Mouse (Mus musculus) 416B (cell line): ENCODE data around the gene C2cd2.

ENCODE experiments used
- DNase-seq: peaks from one replicate; pipeline ENCODE4 v3.0.0; 2011; ENCODE audit warnings: low read depth

C2cd2 gene

DNA sequence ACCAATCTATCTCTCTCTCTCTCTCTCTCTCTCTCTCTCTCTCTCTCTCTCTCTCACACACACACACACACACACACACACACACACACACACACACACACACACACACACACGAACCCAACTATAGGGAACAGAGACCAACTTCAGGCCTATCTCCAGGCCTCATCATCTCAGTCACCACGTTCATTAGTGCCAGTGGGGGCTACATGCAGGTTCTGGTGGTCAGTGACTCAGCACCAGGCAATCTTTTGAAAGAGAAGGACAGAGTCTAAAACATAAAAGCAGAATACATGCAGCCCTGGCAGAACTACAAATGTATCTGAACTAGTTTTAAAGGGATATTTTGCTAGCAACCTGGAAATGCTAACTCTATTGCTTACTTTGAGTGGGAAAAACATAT is 15.4 kb downstream of the C2cd2 start:
- peak; percentile 77 for DNase-seq

DNA sequence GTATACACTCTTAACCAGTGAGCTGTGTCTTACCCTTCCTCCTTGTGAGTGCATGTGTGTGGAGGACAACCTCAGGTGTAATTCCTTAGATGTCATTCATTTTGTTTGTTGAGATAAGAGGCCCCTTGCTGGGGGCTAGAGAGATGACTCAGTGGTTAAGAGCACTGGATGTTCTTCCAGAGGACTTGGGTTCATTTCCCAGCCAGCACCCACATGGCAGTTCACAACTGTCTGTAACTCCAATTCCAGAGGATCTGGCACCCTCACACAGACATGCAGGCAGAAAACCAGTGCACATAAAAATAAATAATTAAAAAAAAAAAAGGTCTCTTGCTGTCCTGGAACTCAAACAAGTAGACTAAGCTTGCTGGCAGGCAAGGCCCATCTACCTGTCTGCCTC is 20.6 kb downstream of the C2cd2 start:
- DNase-seq = no peak

DNA sequence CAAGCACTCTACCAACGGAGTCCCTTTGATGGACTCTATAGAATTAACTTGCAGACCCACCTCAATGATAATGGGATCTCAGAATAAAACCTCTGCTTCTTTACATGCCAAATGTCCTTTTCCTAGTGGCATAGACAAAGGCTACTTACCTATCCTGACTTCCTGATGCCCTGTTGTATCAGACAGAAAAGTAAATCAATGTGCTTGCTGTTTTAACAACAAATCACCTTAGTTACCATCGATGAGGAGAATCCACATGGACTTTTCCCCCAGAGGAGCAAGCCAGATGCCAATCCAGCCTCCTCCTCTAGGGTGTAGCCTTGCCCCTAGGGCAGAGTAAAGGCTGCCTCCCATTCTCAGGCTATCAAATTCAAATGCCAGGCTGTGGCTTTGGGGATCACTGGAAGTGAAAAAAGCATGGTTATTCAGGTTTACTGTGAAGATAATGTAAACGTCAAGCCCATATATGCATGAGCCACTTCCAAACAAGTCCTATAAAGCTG is 21.9 kb downstream of the C2cd2 start:
- DNase-seq = no peak

DNA sequence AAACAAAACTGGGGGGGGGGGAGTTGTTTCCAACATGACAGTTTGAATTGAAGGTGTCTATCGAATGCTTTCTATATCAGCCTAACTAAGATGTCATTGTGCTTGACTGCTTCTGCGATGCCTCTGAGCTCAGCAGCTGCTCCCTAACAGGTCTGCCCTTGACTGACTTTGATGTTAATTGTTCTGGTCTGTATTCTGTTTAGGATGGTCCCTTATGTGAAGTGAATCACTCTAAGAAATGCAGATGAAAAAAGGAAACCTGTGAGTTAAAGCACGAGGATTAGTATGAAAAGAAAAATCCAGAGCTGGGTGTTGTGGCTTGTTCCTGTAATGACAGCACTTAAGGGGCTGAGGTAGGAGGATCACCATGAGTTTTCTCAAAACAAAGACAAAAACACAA is 26.6 kb downstream of the C2cd2 start:
- DNase-seq = no peak

DNA sequence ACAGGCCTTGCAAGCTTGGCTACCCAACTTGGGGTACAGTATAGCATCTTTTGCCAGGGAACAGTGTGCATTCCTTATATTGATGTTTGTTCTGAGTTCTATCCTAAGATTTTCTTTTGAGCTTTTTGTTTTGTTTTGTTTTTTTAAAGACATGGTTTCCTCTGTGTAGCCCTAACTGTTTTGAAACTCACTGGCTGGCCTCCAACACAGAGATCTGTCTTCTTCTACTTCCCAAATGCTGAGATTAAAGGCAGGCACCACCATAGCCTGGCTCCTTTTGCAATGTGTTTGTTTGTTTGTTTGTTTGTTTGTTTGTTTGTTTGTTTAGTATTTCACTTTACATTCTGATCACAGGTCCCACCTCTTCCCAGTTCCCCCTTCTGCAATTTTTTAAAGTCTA is 32.2 kb downstream of the C2cd2 start:
- no peak for DNase-seq

DNA sequence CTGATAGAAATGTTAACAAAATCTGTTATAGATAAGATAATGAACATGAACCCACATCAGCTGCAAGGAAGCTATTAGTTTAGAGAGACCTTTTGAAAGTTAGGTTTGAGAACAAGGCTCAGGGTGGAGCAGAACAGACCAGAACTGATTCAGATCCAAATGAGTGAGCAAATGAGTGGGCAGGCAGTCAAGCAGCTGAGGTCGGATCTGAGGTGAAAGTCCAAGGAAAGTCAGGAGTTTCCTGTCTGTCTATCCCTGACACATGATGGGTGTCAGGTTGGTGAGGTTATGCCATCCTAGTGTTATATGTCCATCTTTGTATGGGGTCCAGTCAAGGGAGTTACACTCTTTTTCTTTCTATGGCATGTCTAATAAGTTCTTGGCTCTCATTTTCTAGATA is 32.9 kb downstream of the C2cd2 start:
- DNase-seq = no peak

DNA sequence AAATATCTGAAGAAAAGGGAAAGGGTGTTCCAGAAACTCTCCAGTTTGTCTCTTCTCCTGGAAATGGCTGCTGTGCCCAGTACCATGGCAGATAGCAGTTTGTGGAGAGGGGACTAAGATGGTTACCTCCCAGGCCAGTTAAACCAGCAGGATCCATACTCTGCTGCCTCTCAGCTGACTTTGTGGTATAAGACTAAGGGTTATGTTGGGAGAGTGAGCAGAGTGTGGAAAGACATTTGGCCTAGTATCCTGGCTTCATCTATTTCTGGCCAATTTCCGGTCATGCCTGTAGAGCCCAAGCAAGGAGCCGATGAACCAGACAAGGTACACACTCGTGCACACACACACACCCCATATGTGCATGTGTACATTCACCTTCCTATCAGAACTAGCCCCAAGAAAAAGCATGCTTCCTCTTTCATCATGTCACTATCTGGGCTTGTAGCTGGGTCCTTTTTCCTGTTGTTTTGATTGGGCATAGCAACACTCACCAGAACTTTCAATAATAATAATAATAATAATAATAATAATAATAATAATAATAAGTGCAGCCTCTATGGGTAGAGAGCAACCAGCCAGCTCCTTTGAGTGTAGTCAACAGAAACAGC is 35.0 kb downstream of the C2cd2 start:
- DNase-seq = no peak

DNA sequence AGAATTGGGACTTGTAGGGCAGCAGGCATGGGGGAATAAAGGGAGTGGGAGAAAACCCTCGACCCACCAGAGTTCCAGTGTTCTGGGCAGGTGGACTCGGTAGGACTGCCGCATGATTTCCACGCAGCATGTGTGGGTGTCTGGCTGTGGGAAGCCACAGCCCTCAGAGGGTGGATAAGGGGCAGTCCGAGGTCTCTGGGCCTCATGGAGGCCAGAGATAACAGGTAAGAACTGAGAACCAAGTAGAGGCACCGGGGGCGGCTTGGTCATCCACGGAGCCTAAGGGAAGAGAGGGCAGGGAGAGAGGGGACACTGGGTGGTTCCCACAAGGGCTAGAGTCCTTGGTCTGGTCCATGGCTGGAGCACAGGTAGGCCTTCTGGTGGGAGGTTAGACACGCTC is 36.0 kb downstream of the C2cd2 start:
- no peak for DNase-seq

DNA sequence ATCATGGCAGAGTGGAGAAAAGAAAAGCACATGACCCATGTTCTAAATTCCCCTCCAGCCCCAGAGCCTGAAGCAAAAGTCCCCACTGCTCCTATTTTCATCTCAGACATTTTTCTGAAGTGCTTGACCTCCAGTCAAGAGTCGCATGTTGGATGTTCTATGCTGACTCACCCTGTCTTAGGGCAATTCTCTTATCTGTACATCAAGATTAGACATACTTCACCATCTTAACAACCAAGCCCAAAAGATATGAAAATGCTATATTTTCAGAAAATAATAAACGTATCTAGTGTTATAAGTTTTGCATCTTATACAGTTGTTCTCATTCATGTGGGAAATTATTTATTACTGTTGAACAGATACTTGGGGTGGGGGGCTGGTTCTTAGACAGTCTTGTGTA is 36.6 kb downstream of the C2cd2 start:
- peak; percentile 56 for DNase-seq

DNA sequence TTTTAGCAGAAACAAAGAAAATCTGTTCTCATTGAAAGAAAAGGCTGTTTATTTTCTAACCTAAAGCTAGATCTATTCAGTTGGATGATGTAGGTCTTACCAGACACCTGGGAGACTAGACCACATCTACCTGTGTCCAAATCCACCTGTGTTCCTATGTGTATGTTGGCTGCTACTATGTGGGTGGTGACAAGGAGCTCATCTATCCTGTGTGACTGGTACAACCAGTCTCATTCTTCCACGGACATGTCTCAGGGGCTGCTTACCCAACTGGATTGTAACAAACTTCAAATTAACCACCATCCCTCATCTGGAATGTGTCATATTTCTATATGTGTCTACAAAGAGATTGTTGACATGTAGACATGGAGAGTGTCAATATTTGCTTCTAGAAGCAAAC is 38.7 kb downstream of the C2cd2 start:
- DNase-seq = no peak

DNA sequence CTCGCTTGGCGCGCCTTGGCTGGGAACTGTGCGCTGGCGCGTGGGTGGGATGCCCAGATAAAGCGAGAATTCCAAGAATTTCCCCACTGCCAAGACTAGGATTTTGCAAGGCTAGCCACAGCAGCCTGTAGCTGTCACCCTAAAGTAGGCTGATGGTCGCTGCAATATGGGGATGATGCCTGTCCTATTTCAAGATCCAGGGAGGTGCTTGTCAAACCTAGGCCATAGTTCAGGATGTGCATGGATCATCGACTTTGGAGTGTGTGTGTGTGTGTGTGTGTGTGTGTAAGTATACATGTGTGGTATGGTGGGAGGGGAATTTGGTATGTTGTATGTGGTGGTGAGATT is 39.6 kb downstream of the C2cd2 start:
- no peak for DNase-seq

DNA sequence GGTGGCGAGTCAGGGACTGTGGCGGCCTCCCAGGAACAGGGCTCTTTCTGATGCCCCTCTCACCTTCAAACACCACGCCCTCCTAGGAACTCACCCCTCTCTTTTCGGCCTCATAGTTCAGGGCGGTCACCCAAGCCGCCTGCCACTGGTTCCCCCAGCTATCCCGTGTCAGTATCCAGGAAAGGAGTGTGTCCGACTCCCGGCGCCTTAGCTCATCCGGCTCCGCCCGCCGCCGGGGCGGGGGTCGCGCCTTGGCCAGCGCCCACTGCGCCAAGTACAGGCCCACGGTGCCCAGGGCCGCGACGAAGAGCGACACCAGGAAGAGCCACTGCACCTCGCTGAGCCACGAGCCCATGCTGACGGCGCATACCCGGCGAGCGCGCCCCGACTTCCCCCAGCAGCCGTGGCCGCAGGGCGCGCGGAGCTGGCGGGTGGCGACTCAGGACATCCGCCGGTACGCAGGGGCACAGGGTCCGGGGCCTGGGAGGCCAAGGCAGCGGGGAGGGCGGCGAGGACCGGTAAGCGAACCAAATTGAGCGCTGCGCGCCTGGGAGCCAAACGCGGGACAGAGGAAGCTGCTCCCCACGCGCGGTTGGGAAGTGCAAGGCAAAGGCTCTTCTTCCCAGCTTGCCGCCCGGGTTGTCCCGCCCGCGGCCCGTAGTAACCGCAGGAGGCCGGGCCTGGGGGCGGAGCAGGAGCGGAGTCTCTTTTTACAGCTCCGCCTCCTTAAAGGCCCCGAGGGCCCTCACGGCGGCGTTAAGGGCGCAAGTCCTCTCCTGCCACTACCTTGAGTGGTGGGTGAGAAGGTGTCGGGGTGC is 40.2 kb downstream of the C2cd2 start:
- DNase-seq = peak; percentile 86

DNA sequence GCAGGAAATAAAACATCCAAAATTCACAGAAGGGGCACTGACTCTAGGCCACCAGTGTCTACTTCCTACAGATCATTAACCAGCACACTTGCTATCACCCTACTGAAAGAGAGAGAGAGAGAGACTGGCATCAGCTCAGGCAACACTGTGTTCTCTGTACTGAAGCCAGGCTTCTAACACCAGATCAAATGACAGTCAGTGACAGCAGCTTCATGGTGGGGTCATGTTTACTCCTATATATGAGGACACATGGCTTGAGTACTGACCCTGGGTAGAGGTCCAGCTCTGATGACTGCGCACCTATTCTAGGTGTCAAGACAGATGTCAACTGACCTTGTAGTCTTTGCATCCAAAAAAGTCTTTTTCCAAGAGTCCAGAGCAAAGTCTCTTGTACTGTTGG is 41.8 kb downstream of the C2cd2 start:
- DNase-seq = no peak

DNA sequence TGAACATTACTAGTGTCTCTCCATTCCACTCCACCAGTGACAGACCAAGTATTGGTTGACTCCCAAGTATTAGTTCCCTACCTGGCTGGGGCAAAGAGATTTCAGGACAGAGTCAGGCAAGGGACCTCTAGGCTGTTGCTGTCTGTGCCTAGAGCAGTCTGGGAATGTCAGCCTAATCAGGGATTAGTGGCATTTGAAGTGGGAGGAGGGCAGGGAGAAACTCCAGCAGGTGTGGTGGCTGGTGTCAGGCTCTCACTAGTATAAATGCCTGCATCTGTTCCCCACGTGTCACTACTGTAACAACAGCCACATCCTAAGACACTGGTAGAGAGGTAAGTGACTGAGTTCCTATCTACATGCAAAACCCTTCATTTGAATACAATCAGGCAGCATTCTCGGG is 42.6 kb downstream of the C2cd2 start:
- no peak for DNase-seq

DNA sequence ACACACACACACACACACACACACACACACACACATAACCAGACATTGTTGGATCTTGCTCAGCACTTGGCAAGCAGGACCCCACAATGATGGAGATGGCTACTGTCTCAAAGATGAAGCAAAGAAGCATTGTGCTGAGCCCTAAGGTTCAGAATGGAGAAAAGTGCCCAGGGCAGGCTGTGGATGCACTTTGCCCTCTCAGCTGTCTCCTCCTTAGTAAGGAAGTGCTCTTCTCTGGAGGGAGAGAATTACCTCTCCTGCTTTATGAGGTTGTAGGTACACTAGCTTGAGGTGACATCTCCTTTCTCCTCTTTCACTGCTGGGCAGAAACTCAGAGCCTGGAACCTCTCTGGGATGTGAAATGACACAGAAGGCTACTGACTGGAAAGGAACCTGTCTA is 49.5 kb downstream of the C2cd2 start:
- no peak for DNase-seq

DNA sequence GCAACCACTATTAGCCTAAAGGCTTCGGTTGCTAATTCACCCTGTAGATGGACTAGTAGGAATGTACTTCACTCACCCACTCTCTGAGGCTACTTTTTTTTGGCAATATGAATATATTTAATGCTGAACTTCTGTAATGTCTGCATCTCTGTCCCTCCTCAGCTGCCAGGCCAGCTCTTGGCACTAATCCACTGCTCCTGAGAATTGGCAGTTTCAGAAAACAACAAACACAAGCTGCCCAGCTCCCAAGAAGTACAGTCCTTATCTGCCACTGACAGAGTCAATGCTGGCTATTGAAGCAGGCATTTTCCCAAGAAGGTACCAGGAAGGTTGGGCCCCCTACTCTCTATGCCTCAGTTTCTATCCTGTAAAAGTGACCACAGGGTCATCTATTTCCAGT is 53.0 kb downstream of the C2cd2 start:
- DNase-seq = no peak

DNA sequence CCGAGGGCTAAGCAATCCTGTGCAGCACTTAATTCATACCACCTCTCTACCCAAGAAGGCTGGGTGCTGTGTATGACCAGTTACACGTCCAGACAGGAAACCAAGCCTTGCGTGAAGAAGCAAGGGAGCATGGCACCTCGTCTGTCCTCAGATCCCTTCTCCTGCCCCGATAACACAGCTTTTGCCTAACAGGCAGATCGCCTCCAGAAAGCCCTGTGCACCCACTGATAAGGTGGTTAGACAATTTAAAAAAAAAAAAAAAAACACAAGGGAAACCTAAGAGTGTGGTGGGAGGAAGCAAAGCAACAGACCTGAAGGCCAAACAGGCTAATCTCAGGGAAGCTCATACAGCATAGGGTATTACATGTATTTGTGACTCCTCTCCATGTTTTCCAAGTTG is 54.9 kb downstream of the C2cd2 start:
- no peak for DNase-seq

DNA sequence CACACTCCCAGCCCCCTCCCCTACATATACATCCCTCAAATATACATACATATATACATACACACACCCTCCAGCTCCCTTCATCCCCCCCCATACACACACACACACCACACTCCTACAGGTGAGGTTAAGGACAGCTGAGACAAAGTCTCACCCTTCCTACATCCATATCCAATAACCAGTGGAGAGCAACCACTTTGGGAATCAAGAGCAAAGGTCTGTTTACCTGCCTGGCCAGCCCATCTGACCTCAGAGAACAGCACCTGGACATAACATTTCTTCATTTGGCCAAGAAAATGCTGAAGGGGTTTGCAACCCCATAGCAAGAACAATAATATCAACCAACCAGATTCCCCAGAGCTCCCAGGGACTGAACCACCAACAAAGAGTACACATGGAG is 56.1 kb downstream of the C2cd2 start:
- DNase-seq = no peak

DNA sequence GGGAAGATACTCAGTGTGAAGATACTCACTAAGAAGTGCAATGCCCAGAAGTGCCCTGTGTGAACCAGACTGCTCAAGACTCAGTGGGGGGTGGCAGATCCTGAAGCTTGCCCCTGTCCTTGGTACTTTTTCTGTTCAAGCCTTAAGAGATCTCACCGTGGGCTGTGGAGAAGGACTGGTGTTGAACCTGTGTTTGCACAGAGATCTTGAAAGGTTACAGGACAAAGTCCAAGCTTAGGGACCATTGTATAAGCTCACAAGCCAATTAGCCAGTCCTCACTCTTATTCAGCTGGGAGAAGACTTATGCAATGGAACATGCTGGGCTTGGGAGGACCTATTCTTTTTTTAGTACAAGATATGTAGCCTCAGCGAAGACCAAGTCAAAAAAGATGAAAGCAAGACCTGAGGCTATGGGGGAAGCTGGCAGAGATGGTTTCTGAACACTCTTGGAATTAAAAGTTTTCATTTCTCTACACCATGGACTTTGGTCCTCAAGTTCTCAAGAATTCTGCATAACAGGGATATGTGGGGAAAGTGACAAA is 56.9 kb downstream of the C2cd2 start:
- no peak for DNase-seq

DNA sequence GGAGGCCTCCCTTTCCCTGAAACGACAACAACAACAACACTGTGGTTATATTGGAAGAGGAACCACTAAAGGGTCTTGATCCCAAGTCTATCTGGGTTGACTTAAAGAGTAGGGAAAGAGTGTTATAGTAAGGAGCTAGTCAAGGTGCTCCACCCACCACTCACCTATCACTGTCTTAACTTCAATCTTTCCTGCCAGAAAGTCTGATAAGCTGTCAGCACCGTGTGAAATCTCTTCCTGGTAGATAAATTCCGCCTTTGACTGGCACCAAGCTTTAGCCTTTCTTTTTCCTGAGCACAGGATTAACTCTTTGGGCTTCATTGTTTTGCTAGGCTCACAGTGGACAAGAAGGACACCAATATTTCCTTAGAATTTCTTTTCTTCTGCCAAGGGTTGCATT is 58.4 kb downstream of the C2cd2 start:
- no peak for DNase-seq

DNA sequence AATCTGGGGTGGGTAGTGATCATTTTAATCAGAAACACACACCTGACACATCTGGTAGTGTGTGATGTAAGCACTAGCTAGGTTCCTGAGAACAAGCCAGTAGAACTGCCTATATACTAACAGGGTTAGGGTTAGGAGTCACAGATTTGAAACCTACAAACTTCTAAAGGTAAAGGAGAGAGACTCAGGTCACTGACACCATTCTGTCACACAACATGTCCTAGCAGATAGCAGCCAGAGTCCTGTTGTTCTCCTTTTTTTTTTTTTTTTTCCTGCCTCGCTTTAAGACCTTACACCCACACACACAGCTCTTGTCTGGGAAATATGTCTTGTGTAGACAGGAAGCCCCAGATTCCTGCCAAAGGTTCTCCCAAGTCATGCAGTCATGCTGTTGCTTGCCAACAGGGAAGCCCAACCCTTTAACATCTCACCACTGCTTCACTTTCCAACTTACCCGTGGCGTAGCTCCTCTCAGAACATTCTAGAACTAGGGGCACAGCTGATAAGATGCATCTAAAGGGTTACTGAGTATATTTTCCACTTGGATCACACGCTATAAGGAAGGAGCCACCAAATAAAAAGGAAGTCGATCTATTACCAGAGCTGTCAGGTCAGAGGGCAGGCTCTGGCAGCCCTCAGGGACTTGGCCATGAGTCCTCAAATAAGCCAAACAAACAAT is 64.9 kb downstream of the C2cd2 start:
- peak; percentile 8 for DNase-seq

DNA sequence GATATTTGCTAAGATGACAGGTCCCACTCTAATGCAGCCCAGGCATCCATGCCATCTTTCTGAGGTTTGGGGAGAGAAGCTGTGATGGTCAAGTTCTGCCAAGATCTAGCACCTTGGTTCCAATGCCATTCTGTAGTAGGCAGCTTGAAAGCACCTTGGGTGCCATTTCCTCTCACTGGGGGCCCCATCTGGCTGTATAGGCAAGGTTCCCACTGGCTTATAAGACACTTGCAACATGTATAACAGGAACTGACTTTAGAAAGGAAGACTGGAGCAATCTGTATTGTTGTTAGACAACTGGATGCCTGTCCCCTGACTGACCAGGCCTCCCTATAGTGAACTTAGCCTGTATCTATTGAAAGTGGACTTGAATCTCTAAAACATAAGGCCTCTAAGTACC is 74.6 kb downstream of the C2cd2 start:
- no peak for DNase-seq

DNA sequence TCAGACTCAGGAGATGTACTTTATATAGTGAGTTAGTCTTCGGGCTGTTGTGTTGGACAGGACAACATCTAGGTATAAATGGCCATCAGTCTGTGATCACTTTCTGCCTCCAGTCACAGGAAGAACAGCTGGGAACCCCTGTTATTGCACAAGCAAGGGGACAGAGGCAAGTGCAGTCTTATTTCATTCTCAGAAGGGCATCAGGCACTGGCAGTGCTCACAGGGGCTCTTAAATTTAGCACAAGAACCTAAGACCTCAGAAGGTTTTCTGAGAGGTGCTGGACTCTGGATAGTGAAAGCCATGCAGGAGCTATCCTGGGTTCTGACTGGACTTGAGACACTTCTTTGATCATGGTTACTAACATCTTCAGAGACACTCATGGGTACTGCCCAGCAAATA is 78.7 kb downstream of the C2cd2 start:
- no peak for DNase-seq
